Mouse (Mus musculus) heart, embryonic 11.5 days (tissue): ENCODE results near the gene Tnfrsf25. TPM values are rescaled to one million over a fixed set of nuclear protein-coding genes. Genes with fewer than 3 reads are reported as not detected.

Experiments
- ATAC-seq: fragments of 200-750 bp; cut with Nextera tagmentation; replicated peaks from 2 replicates; pipeline ENCODE4 v1.8.0; 2017; ENCODE audit warnings: moderate library complexity; ENCODE audit not compliant: insufficient number of reproducible peaks, low FRiP score, low TSS enrichment
- H3K27ac ChIP-seq: fragments of 300-500 bp; sonication (generic); 2 replicates; pipeline ENCODE4 v1.5.1; 2014; ENCODE audit warnings: mild to moderate bottlenecking, low read depth, low read length
- H3K27me3 ChIP-seq: fragments of 300-500 bp; sonication (generic); 2 replicates; pipeline ENCODE4 v1.6.1; 2014; ENCODE audit warnings: mild to moderate bottlenecking, low read length, mixed read lengths; ENCODE audit not compliant: control insufficient read depth, insufficient read depth
- H3K36me3 ChIP-seq: fragments of 300-500 bp; sonication (generic); 2 replicates; pipeline ENCODE4 v1.6.1; 2014; ENCODE audit warnings: mild to moderate bottlenecking, low read length, moderate library complexity, mixed read lengths; ENCODE audit not compliant: control insufficient read depth, insufficient read depth
- H3K4me1 ChIP-seq: fragments of 300-500 bp; sonication (generic); 2 replicates; pipeline ENCODE4 v1.6.1; 2014; ENCODE audit warnings: low read length; ENCODE audit not compliant: control insufficient read depth, insufficient read depth
- H3K4me2 ChIP-seq: fragments of 300-500 bp; sonication (generic); 2 replicates; pipeline ENCODE4 v1.6.1; 2014; ENCODE audit warnings: mild to moderate bottlenecking, moderate library complexity
- H3K4me3 ChIP-seq: fragments of 300-500 bp; sonication (generic); 2 replicates; pipeline ENCODE4 v1.5.1; 2014; ENCODE audit warnings: low read depth, low read length
- H3K9ac ChIP-seq: fragments of 300-500 bp; sonication (generic); 2 replicates; pipeline ENCODE4 v1.6.1; 2014; ENCODE audit warnings: mild to moderate bottlenecking, low read depth, low read length, moderate library complexity
- H3K9me3 ChIP-seq: fragments of 300-500 bp; sonication (generic); replicated peaks from 2 replicates; pipeline ENCODE4 v1.6.1; 2016; ENCODE audit warnings: low read length; ENCODE audit not compliant: control insufficient read depth
- WGBS: fragments of 180-500 bp; shearing (Covaris S2); extraction: QIAGEN DNeasy Blood & Tissue Kit; methylation state at CpG from one replicate; pipeline ENCODE4 v1.1.7; 2014; ENCODE audit not compliant: insufficient replicate concordance; 5-methylcytosine and 5-hydroxymethylcytosine counted together
- polyA plus RNA-seq: library from polyadenylated mRNA; unstranded; fragments of >200 nt; fragmentation: Nextera tagmentation; extraction: Ambion mirVana; gene quantifications from 2 replicates; pipeline ENCODE4 v1.2.1, GENCODE M21; 2014

Tnfrsf25 gene
- polyA plus RNA-seq, 1 experiment from 2014 or later = 0.27 TPM

GRCm38 (mm10) chr4:152151966-152152544 is 36.3 kb downstream of the Tnfrsf25 start, which contains the start of gene Espn:
Gene Espn, minus strand, starts transcription at chr4:152152371.
- H3K27me3 ChIP-seq = peaks cover 52% of the 10 kb centered on the region
- no peak within 1 kb of the TSS for H3K27ac ChIP-seq
- 0 out of 2 replicates have a peak within 1 kb of the TSS, but pooled peaks have one; percentile 35 for H3K9ac ChIP-seq
- no peaks in the 10 kb centered on the region for H3K9me3 ChIP-seq
- WGBS = 1% methylated on average over 55 of the region's 57 CpGs
- peaks cover 18% of the 10 kb centered on the region for H3K4me1 ChIP-seq
- ATAC-seq = peak; percentile 75
- H3K4me3 ChIP-seq = peak within 1 kb of the TSS; percentile 44
- peak within 1 kb of the TSS; percentile 72 for H3K4me2 ChIP-seq
- no peaks in the 10 kb centered on the region for H3K36me3 ChIP-seq

GRCm38 (mm10) chr4:152153771-152154177 is 38.0 kb downstream of the Tnfrsf25 start:
- H3K4me3 ChIP-seq = peak overlapping the region; percentile 23
- no peak overlapping the region for H3K27ac ChIP-seq
- peak overlapping the region; percentile 53 for H3K4me2 ChIP-seq
- H3K36me3 ChIP-seq = no peaks in the 10 kb centered on the region
- H3K9ac ChIP-seq = no peak overlapping the region
- WGBS = 2% methylated on average over 23 of the region's 23 CpGs
- peaks cover 25% of the 10 kb centered on the region for H3K4me1 ChIP-seq
- peaks cover 63% of the 10 kb centered on the region for H3K27me3 ChIP-seq
- no peak for ATAC-seq
- H3K9me3 ChIP-seq = no peaks in the 10 kb centered on the region

- Histone ChIP-seq H3K4me2 (no peak overlapping the region), H3K36me3 (no peaks in the 10 kb centered on the region), H3K9me3 (no peaks in the 10 kb centered on the region), H3K27me3 (peaks cover 70% of the 10 kb centered on the region), H3K27ac (no peak overlapping the region), H3K4me1 (peaks cover 28% of the 10 kb centered on the region), H3K9ac (no peak overlapping the region), H3K4me3 (no peak overlapping the region)
- no peak for ATAC-seq
- WGBS = 49% methylated on average over 4 of the region's 4 CpGs
These were observed 39.3 kb downstream of the Tnfrsf25 start for GRCm38 (mm10) chr4:152155019-152155418.

GRCm38 (mm10) chr4:152157779-152158584 is 42.2 kb downstream of the Tnfrsf25 start:
- H3K9ac ChIP-seq = no peak overlapping the region
- H3K4me3 ChIP-seq = peak overlapping the region; percentile 27
- no peaks in the 10 kb centered on the region for H3K9me3 ChIP-seq
- peaks cover 17% of the 10 kb centered on the region for H3K4me1 ChIP-seq
- ATAC-seq = no peak
- 18% methylated on average over 21 of the region's 21 CpGs for WGBS
- H3K27ac ChIP-seq = no peak overlapping the region
- H3K4me2 ChIP-seq = peak overlapping the region; percentile 56
- peaks cover 72% of the 10 kb centered on the region for H3K27me3 ChIP-seq
- H3K36me3 ChIP-seq = no peaks in the 10 kb centered on the region

GRCm38 (mm10) chr4:152158585-152159284 is 43.0 kb downstream of the Tnfrsf25 start, which contains the start of gene Hes2:
Gene Hes2, plus strand, starts transcription at chr4:152158867.
- no peak within 1 kb of the TSS for H3K27ac ChIP-seq
- peaks cover 14% of the 10 kb centered on the region for H3K4me1 ChIP-seq
- peaks cover 67% of the 10 kb centered on the region for H3K27me3 ChIP-seq
- no peaks in the 10 kb centered on the region for H3K9me3 ChIP-seq
- H3K4me3 ChIP-seq = peak within 1 kb of the TSS; percentile 27
- H3K9ac ChIP-seq = 0 out of 2 replicates have a peak within 1 kb of the TSS, but pooled peaks have one; percentile 22
- H3K4me2 ChIP-seq = peak within 1 kb of the TSS; percentile 56
- H3K36me3 ChIP-seq = no peaks in the 10 kb centered on the region
- no peak for ATAC-seq
- 4% methylated on average over 35 of the region's 35 CpGs for WGBS

GRCm38 (mm10) chr4:152159285-152159678 is 43.5 kb downstream of the Tnfrsf25 start:
- Histone ChIP-seq H3K4me1 (peaks cover 11% of the 10 kb centered on the region), H3K9me3 (no peaks in the 10 kb centered on the region), H3K4me2 (peak overlapping the region; percentile 56), H3K36me3 (no peaks in the 10 kb centered on the region), H3K9ac (no peak overlapping the region), H3K27ac (no peak overlapping the region), H3K27me3 (peaks cover 70% of the 10 kb centered on the region), H3K4me3 (0 out of 2 replicates have a peak overlapping the region, but pooled peaks have one; percentile 27)
- ATAC-seq = no peak
- under 1% methylated on average over 19 of the region's 19 CpGs for WGBS

GRCm38 (mm10) chr4:152160748-152161147 is 45.0 kb downstream of the Tnfrsf25 start:
- H3K27ac ChIP-seq = no peak overlapping the region
- H3K9me3 ChIP-seq = no peaks in the 10 kb centered on the region
- H3K4me3 ChIP-seq = no peak overlapping the region
- H3K9ac ChIP-seq = no peak overlapping the region
- 35% methylated on average over 4 of the region's 4 CpGs for WGBS
- peaks cover 67% of the 10 kb centered on the region for H3K27me3 ChIP-seq
- no peak for ATAC-seq
- H3K36me3 ChIP-seq = no peaks in the 10 kb centered on the region
- H3K4me1 ChIP-seq = peaks cover 11% of the 10 kb centered on the region
- no peak overlapping the region for H3K4me2 ChIP-seq

- ATAC-seq = no peak
- WGBS = 74% methylated on average over 6 of the region's 6 CpGs
- Histone ChIP-seq H3K9ac (no peak overlapping the region), H3K9me3 (no peaks in the 10 kb centered on the region), H3K4me2 (no peak overlapping the region), H3K27ac (no peak overlapping the region), H3K27me3 (peaks cover 65% of the 10 kb centered on the region), H3K4me3 (no peak overlapping the region), H3K4me1 (peaks cover 11% of the 10 kb centered on the region), H3K36me3 (no peaks in the 10 kb centered on the region)
These were observed 45.9 kb downstream of the Tnfrsf25 start for GRCm38 (mm10) chr4:152161601-152162000.
